In genomic region chr12:25438217-25439028, GRCm38 (mm10) we compare ENCODE assay signal across 10 mouse cellular contexts.
DNase-seq lines count a peak whose midpoint lies in the region; ATAC-seq and TF ChIP-seq lines count a peak whose summit lies in the region.
"Had no signal": no experiment of that assay in that cellular context is flagged by ENCODE, and none has a peak within 500 bp of the region (broad histone marks: within the 10 kb centered on the region; RNA-seq: fewer than 3 reads in every experiment).

No protein-coding gene starts in this region.

- no peak overlapping the region for H3K4me2 ChIP-seq in intestine, embryonic 15.5 days (replicated peaks)
- no peak overlapping the region for H3K4me2 ChIP-seq in stomach, postnatal 0 days (replicated peaks; ENCODE audit: low read depth)
- H3K4me2 ChIP-seq in neural tube, embryonic 15.5 days, result no peak overlapping the region
- H3K4me2 ChIP-seq: embryonic facial prominence, embryonic 12.5 days; lung, embryonic 15.5 days had no signal

- no peaks in the 10 kb centered on the region for H3K9me3 ChIP-seq in ES-E14 (ENCODE audit: control insufficient read depth, insufficient read depth, low read depth, low read length)
- H3K9me3 ChIP-seq in intestine, embryonic 15.5 days, result no peaks in the 10 kb centered on the region
- H3K9me3 ChIP-seq in stomach, postnatal 0 days (ENCODE audit: control insufficient read depth, low read length), result no peaks in the 10 kb centered on the region
- no peaks in the 10 kb centered on the region for H3K9me3 ChIP-seq in neural tube, embryonic 15.5 days (replicated peaks)
- H3K9me3 ChIP-seq: embryonic facial prominence, embryonic 12.5 days; lung, embryonic 15.5 days had no signal

- H3K36me3 ChIP-seq in ES-E14 (ENCODE audit: control insufficient read depth, insufficient read depth, low read length, poor library complexity, severe bottlenecking), result no peaks in the 10 kb centered on the region
- no peaks in the 10 kb centered on the region for H3K36me3 ChIP-seq in intestine, embryonic 15.5 days
- H3K36me3 ChIP-seq in stomach, postnatal 0 days (ENCODE audit: control insufficient read depth, insufficient read depth, low read length), result no peaks in the 10 kb centered on the region
- H3K36me3 ChIP-seq in neural tube, embryonic 15.5 days, result no peaks in the 10 kb centered on the region
- H3K36me3 ChIP-seq: embryonic facial prominence, embryonic 12.5 days; lung, embryonic 15.5 days had no signal

- no peak overlapping the region for H3K4me3 ChIP-seq in ES-E14 (ENCODE audit: insufficient read depth in 1 of 2, low read depth in 1 of 2, low read length in 2 of 2, poor library complexity in 1 of 2, severe bottlenecking in 1 of 2)
- no peak overlapping the region for H3K4me3 ChIP-seq in intestine, embryonic 15.5 days (replicated peaks)
- no peak overlapping the region for H3K4me3 ChIP-seq in stomach, postnatal 0 days (ENCODE audit: low read depth, low read length)
- no peak overlapping the region for H3K4me3 ChIP-seq in neural tube, embryonic 15.5 days (replicated peaks)
- H3K4me3 ChIP-seq: embryonic facial prominence, embryonic 12.5 days; lung, embryonic 15.5 days had no signal

- H3K27ac ChIP-seq in ES-E14 (ENCODE audit: insufficient read depth, low read depth, low read length, poor library complexity, severe bottlenecking), result no peak overlapping the region
- no peak overlapping the region for H3K27ac ChIP-seq in intestine, embryonic 15.5 days
- H3K27ac ChIP-seq in stomach, postnatal 0 days (replicated peaks), result no peak overlapping the region
- H3K27ac ChIP-seq in neural tube, embryonic 15.5 days (replicated peaks), result no peak overlapping the region
- H3K27ac ChIP-seq: embryonic facial prominence, embryonic 12.5 days; lung, embryonic 15.5 days had no signal

- ATAC-seq in intestine, embryonic 15.5 days, result peak; percentile 34; the same call in 1 of the 2 replicates
- ATAC-seq in stomach, postnatal 0 days (ENCODE audit: low FRiP score, low TSS enrichment), result 0 out of 2 replicates have a peak, but pooled peaks have one; percentile 56
- ATAC-seq in neural tube, embryonic 15.5 days (ENCODE audit: low FRiP score), result no peak

- H3K4me1 ChIP-seq in ES-E14 (ENCODE audit: control insufficient read depth in 2 of 2, insufficient read depth in 2 of 2, low read length in 2 of 2, poor library complexity in 1 of 2), result no peaks in the 10 kb centered on the region
- H3K4me1 ChIP-seq in intestine, embryonic 15.5 days (replicated peaks), result no peaks in the 10 kb centered on the region
- no peaks in the 10 kb centered on the region for H3K4me1 ChIP-seq in stomach, postnatal 0 days (replicated peaks; ENCODE audit: control insufficient read depth, insufficient read depth)
- 0 out of 2 replicates have a peak, but pooled peaks cover 6% of the 10 kb centered on the region for H3K4me1 ChIP-seq in neural tube, embryonic 15.5 days
- H3K4me1 ChIP-seq: lung, embryonic 15.5 days had no signal

- no peaks in the 10 kb centered on the region for H3K27me3 ChIP-seq in intestine, embryonic 15.5 days (replicated peaks)
- H3K27me3 ChIP-seq in stomach, postnatal 0 days (ENCODE audit: control insufficient read depth, insufficient read depth, low read length), result no peaks in the 10 kb centered on the region
- no peaks in the 10 kb centered on the region for H3K27me3 ChIP-seq in neural tube, embryonic 15.5 days (replicated peaks)
- H3K27me3 ChIP-seq: embryonic facial prominence, embryonic 12.5 days; lung, embryonic 15.5 days had no signal

- no peak overlapping the region for H3K9ac ChIP-seq in ES-E14 (ENCODE audit: insufficient read depth, low read depth, low read length, poor library complexity, severe bottlenecking)
- H3K9ac ChIP-seq in intestine, embryonic 15.5 days, result no peak overlapping the region
- H3K9ac ChIP-seq in stomach, postnatal 0 days (ENCODE audit: low read length), result no peak overlapping the region
- no peak overlapping the region for H3K9ac ChIP-seq in neural tube, embryonic 15.5 days (replicated peaks)
- H3K9ac ChIP-seq: embryonic facial prominence, embryonic 12.5 days; lung, embryonic 15.5 days had no signal

- no peak for TF ChIP-seq EP300 in stomach, postnatal 0 days (optimal IDR thresholded peaks at IDR 0.05)

- TF ChIP-seq CTCF in stomach, postnatal 0 days (IDR thresholded peaks at IDR 0.05; ENCODE audit: low read depth), result no peak

- peak; percentile 61 for DNase-seq in kidney, adult 9 months
- DNase-seq in kidney, postnatal 10 days, result no peak
- DNase-seq in ES-E14 (ENCODE audit: low read depth, low spot score), result no peak
- no peak for DNase-seq in stomach, postnatal 0 days (ENCODE audit: low spot score)
- DNase-seq in right cerebral cortex, postnatal 14 days, result no peak
- DNase-seq in gastrocnemius, adult 18-20 months (ENCODE audit: low spot score), result no peak

- 68% methylated on average over 8 of the region's 8 CpGs for whole genome bisulfite sequencing in intestine, embryonic 15.5 days
- WGBS in stomach, postnatal 0 days, result 64% methylated on average over 8 of the region's 8 CpGs
- 43% methylated on average over 8 of the region's 8 CpGs for WGBS in neural tube, embryonic 15.5 days

- in situ Hi-C loops in ES-E14 (cut with MboI; ENCODE audit: low sequenced_read_pairs in 2 of 2, unreplicated experiment in 2 of 2), result no loop called here

TF ChIP-seq in ES-E14, 5 proteins besides CTCF, POLR2A, EP300 and RAD21:
- TF ChIP-seq HCFC1 (IDR thresholded peaks at IDR 0.05; ENCODE audit: borderline replicate concordance, insufficient read depth, low read length), result no peak
- no peak for TF ChIP-seq ZC3H11A (IDR thresholded peaks at IDR 0.05; ENCODE audit: borderline replicate concordance, low read depth, low read length)
- TF ChIP-seq CHD2 (IDR thresholded peaks at IDR 0.05; ENCODE audit: low read depth, low read length), result no peak
- peak; percentile 84 for TF ChIP-seq ZNF384 (IDR thresholded peaks at IDR 0.05; ENCODE audit: low read depth, low read length)
- no peak for TF ChIP-seq MAFK (IDR thresholded peaks at IDR 0.05; ENCODE audit: insufficient read depth, low read depth, low read length)
